Mouse (Mus musculus) CH12.LX (cell line): Measurements from ENCODE around the gene Gas6. TPM values are rescaled to one million over a fixed set of nuclear protein-coding genes. Genes with fewer than 3 reads are reported as not detected.

Experiments used
- DNase-seq: peaks from one replicate; pipeline ENCODE4 v3.0.0-alpha.2; 2013; ENCODE audit errors: extremely low read depth
- H3K27ac ChIP-seq: 2 replicates; pipeline ENCODE4 v1.5.1; 2012; ENCODE audit warnings: low read depth, mild to moderate bottlenecking, control low read depth, moderate library complexity; ENCODE audit not compliant: insufficient read depth
- H3K27me3 ChIP-seq: replicated peaks from 2 replicates; pipeline ENCODE3; 2012; ENCODE audit warnings: inconsistent platforms
- H3K36me3 ChIP-seq, 2 experiments: replicated peaks in 1 of 2; 2 replicates each; pipeline versions ENCODE3 to v1.6.1; 2012; ENCODE audit warnings: inconsistent platforms in 1 of 2, low read length in 1 of 2, mild to moderate bottlenecking in 1 of 2, mixed read lengths in 1 of 2, moderate library complexity in 1 of 2; ENCODE audit not compliant: control insufficient read depth in 1 of 2, insufficient read depth in 1 of 2
- H3K4me1 ChIP-seq, 2 experiments: 2 replicates each; pipeline ENCODE4 v1.6.1; 2012; ENCODE audit warnings: inconsistent platforms in 1 of 2, moderate library complexity in 1 of 2; ENCODE audit not compliant: insufficient read depth in 2 of 2, control insufficient read depth in 1 of 2
- H3K4me2 ChIP-seq: 2 replicates; pipeline ENCODE4 v1.6.1; 2012; ENCODE audit warnings: low read depth, mild to moderate bottlenecking, control low read depth; ENCODE audit not compliant: poor library complexity, insufficient read depth, severe bottlenecking
- H3K4me3 ChIP-seq, 3 experiments: fragments of 150-350 bp in 1 of 3; sonication (generic) in 1 of 3; replicated peaks in 1 of 3; 2 replicates each; pipeline versions ENCODE3 to v1.5.1; 2011 to 2012; ENCODE audit warnings: low read depth in 2 of 3, low read length in 2 of 3, mild to moderate bottlenecking in 2 of 3, moderate library complexity in 2 of 3, control low read depth in 1 of 3, improper control_type of control experiment in 1 of 3, inconsistent platforms in 1 of 3, mixed read lengths in 1 of 3; ENCODE audit not compliant: poor library complexity in 1 of 3
- H3K79me2 ChIP-seq: replicated peaks from 2 replicates; pipeline ENCODE4 v1.6.1; 2012; ENCODE audit warnings: mild to moderate bottlenecking, moderate library complexity; ENCODE audit not compliant: control insufficient read depth, poor library complexity, insufficient read depth, severe bottlenecking; ENCODE audit errors: extremely low read depth
- H3K9ac ChIP-seq: 2 replicates; pipeline ENCODE4 v1.6.1; 2012; ENCODE audit warnings: low read depth, mild to moderate bottlenecking, control low read depth, moderate library complexity; ENCODE audit not compliant: insufficient read depth
- H3K9me3 ChIP-seq: replicated peaks from 2 replicates; pipeline ENCODE3; 2012; ENCODE audit warnings: low read length, inconsistent platforms, mixed read lengths
- BHLHE40 ChIP-seq: IDR thresholded peaks from 2 replicates; pipeline ENCODE4 v1.6.1; 2011; ENCODE audit warnings: mild to moderate bottlenecking, low read depth, low read length, improper control_type of control experiment
- CHD1 ChIP-seq: IDR thresholded peaks from 2 replicates; pipeline ENCODE4 v1.6.1; 2012; ENCODE audit warnings: low read depth, low read length, improper control_type of control experiment, inconsistent platforms
- CTCF ChIP-seq, 2 experiments: IDR thresholded peaks in 1 of 2; conservative IDR thresholded peaks in 1 of 2; 2 replicates each; pipeline ENCODE4 v1.5.1; 2011 to 2012; ENCODE audit warnings: low read depth in 2 of 2, low read length in 2 of 2, improper control_type of control experiment in 1 of 2, inconsistent platforms in 1 of 2, mild to moderate bottlenecking in 1 of 2, moderate library complexity in 1 of 2
- E2F4 ChIP-seq: IDR thresholded peaks from 2 replicates; pipeline ENCODE4 v1.6.1; 2011; ENCODE audit warnings: low read depth, low read length, improper control_type of control experiment; ENCODE audit not compliant: insufficient replicate concordance
- GABPA ChIP-seq: IDR thresholded peaks from 2 replicates; pipeline ENCODE4 v1.6.1; 2012; ENCODE audit warnings: low read depth, low read length, improper control_type of control experiment, inconsistent platforms; ENCODE audit not compliant: insufficient replicate concordance
- HCFC1 ChIP-seq: IDR thresholded peaks from 2 replicates; pipeline ENCODE4 v1.6.1; 2012; ENCODE audit warnings: low read depth, mild to moderate bottlenecking, inconsistent platforms, low read length, improper control_type of control experiment
- IRF4 ChIP-seq: IDR thresholded peaks from 2 replicates; pipeline ENCODE4 v1.6.1; 2014; ENCODE audit warnings: low read depth, mild to moderate bottlenecking, inconsistent platforms, low read length, improper control_type of control experiment
- JUN ChIP-seq: IDR thresholded peaks from 2 replicates; pipeline ENCODE4 v1.6.1; 2011; ENCODE audit warnings: low read depth, mild to moderate bottlenecking, low read length, improper control_type of control experiment, moderate library complexity; ENCODE audit not compliant: insufficient read depth
- JUND ChIP-seq: conservative IDR thresholded peaks from 2 replicates; pipeline ENCODE4 v1.6.1; 2011; ENCODE audit warnings: low read depth, low read length, improper control_type of control experiment
- KAT2A ChIP-seq: IDR thresholded peaks from 2 replicates; pipeline ENCODE4 v1.6.1; 2012; ENCODE audit warnings: low read length, improper control_type of control experiment, inconsistent platforms; ENCODE audit not compliant: insufficient replicate concordance
- MXI1 ChIP-seq: IDR thresholded peaks from 2 replicates; pipeline ENCODE4 v1.6.1; 2011; ENCODE audit warnings: mild to moderate bottlenecking, low read depth, low read length, improper control_type of control experiment
- MYC ChIP-seq: IDR thresholded peaks from 2 replicates; pipeline ENCODE4 v1.6.1; 2011; ENCODE audit warnings: low read depth, mild to moderate bottlenecking, improper control_type of control experiment, low read length
- NRF1 ChIP-seq: IDR thresholded peaks from 2 replicates; pipeline ENCODE4 v1.6.1; 2014; ENCODE audit warnings: low read depth, mild to moderate bottlenecking, inconsistent platforms, low read length, improper control_type of control experiment, moderate library complexity
- PAX5 ChIP-seq: IDR thresholded peaks from 2 replicates; pipeline ENCODE4 v1.6.1; 2012; ENCODE audit warnings: low read length, inconsistent platforms, mixed read lengths
- TBP ChIP-seq: conservative IDR thresholded peaks from 2 replicates; pipeline ENCODE4 v1.6.1; 2011; ENCODE audit warnings: low read depth, low read length, improper control_type of control experiment
- TCF12 ChIP-seq: IDR thresholded peaks from 2 replicates; pipeline ENCODE4 v1.6.1; 2014; ENCODE audit warnings: low read depth, mild to moderate bottlenecking, inconsistent platforms, low read length, improper control_type of control experiment
- ZKSCAN1 ChIP-seq: IDR thresholded peaks from 2 replicates; pipeline ENCODE4 v1.6.1; 2012; ENCODE audit warnings: low read depth, inconsistent platforms, low read length, improper control_type of control experiment, borderline replicate concordance
- ZMIZ1 ChIP-seq: IDR thresholded peaks from 2 replicates; pipeline ENCODE4 v1.6.1; 2012; ENCODE audit warnings: low read depth, mild to moderate bottlenecking, inconsistent platforms, low read length, improper control_type of control experiment
- dilution Hi-C: fragments of 300-500 bp; cut with MboI; formaldehyde crosslinking; loops from 2 replicates; pipeline ENCODE4 v1.14.3; 2020; ENCODE audit warnings: low sequenced_read_pairs; ENCODE audit not compliant: extremely low pct_unique_long_range_greater_than_20kb, extremely low pct_ligation_motif_present
- in situ Hi-C: fragments of 300-500 bp; cut with MboI; formaldehyde crosslinking; loops from 3 replicates; pipeline ENCODE4 v1.14.3; 2019; ENCODE audit warnings: low sequenced_read_pairs, low pct_ligation_motif_present, low pct_unique_long_range_greater_than_20kb, mixed read lengths
- polyA plus RNA-seq: library from polyadenylated mRNA; unstranded; fragments of >175 nt; gene quantifications from 2 replicates; pipeline ENCODE4 v1.2.1, GENCODE M21; 2012; ENCODE audit warnings: low read depth; ENCODE audit not compliant: insufficient read length
- total RNA-seq, 2 experiments: library from RNA; depleted of rRNA; stranded (reverse); fragments of 300-350 nt in 1 of 2; fragments of >200 nt in 1 of 2; gene quantifications; 2 replicates each; pipeline ENCODE4 v1.2.3; 2012 to 2014

Gene Gas6
- total and polyA plus RNA-seq, 3 experiments, result not detected

GRCm38 (mm10) chr8:13517284-13517781 is 23.0 kb upstream of the Gas6 start:
- H3K9me3 ChIP-seq, result peaks cover 4% of the 10 kb centered on the region
- H3K36me3 ChIP-seq, result no peaks in the 10 kb centered on the region
- H3K4me1 ChIP-seq, result no peaks in the 10 kb centered on the region
- no peak for TF ChIP-seq PAX5
- no peak for TF ChIP-seq E2F4
- TF ChIP-seq CTCF (conservative IDR thresholded peaks at IDR 0.05 in 1 of 2, IDR thresholded peaks at IDR 0.05 in 1 of 2; ENCODE audit: low read depth in 2 of 2, low read length in 2 of 2), result no peak
- no peak for TF ChIP-seq KAT2A
- TF ChIP-seq GABPA, result no peak
- TF ChIP-seq IRF4, result no peak
- no peak for TF ChIP-seq CHD1
- no peak for TF ChIP-seq TBP
- TF ChIP-seq JUND, result no peak
- TF ChIP-seq HCFC1, result no peak
- no peak for TF ChIP-seq BHLHE40
- TF ChIP-seq JUN, result no peak
- no peak for TF ChIP-seq TCF12
- H3K79me2 ChIP-seq, result no peaks in the 10 kb centered on the region
- H3K27ac ChIP-seq, result no peak overlapping the region
- H3K4me3 ChIP-seq, result no peak overlapping the region
- no peak overlapping the region for H3K9ac ChIP-seq
- H3K4me2 ChIP-seq, result no peak overlapping the region
- H3K27me3 ChIP-seq, result peaks cover 37% of the 10 kb centered on the region
- dilution Hi-C loops, result no loop called here
- no peak for DNase-seq
- in situ Hi-C loops, result no loop called here

- Histone ChIP-seq H3K4me1 (no peaks in the 10 kb centered on the region), H3K27ac (no peak overlapping the region), H3K4me2 (no peak overlapping the region), H3K36me3 (no peaks in the 10 kb centered on the region), H3K79me2 (no peaks in the 10 kb centered on the region), H3K4me3 (no peak overlapping the region), H3K27me3 (peaks cover 31% of the 10 kb centered on the region), H3K9me3 (peaks cover 4% of the 10 kb centered on the region), H3K9ac (no peak overlapping the region)
- dilution Hi-C loops, result no loop called here
- in situ Hi-C loops, result no loop called here
- no peak for DNase-seq
- no peak for TF ChIP-seq MYC
- TF ChIP-seq CHD1, result no peak
- TF ChIP-seq MXI1, result no peak
- TF ChIP-seq NRF1, result no peak
- TF ChIP-seq ZMIZ1, result no peak
- TF ChIP-seq ZKSCAN1, result no peak
Measured at GRCm38 (mm10) chr8:13516728-13517127, 22.4 kb upstream of the Gas6 start.
